In genomic region chr8:107104547-107104946, GRCm38 (mm10) we compare ENCODE assay signal across 9 mouse cellular contexts. TPM values are rescaled to one million over a fixed set of nuclear protein-coding genes. Genes with fewer than 3 reads are reported as not detected.
DNase-seq lines count a peak whose midpoint lies in the region; ATAC-seq and TF ChIP-seq lines count a peak whose summit lies in the region.
"Had no signal": no experiment of that assay in that cellular context is flagged by ENCODE, and none has a peak within 500 bp of the region (broad histone marks: within the 10 kb centered on the region; RNA-seq: fewer than 3 reads in every experiment).

No protein-coding gene starts in this region.

- TF ChIP-seq CTCF in heart, adult 2 months (IDR thresholded peaks at IDR 0.05): peak; percentile 93; the same call in 1 of the 2 replicates
- peak; percentile 86 for TF ChIP-seq CTCF in left cerebral cortex, adult 2 months (IDR thresholded peaks at IDR 0.05)
- peak; percentile 90 for TF ChIP-seq CTCF in stomach, postnatal 0 days (IDR thresholded peaks at IDR 0.05; ENCODE audit: low read depth)

- H3K9ac ChIP-seq in hindbrain, embryonic 11.5 days (ENCODE audit: low read depth, low read length): no peak overlapping the region
- no peak overlapping the region for H3K9ac ChIP-seq in hindbrain, embryonic 13.5 days
- H3K9ac ChIP-seq in heart, adult 2 months (ENCODE audit: low read depth, low read length): no peak overlapping the region
- no peak overlapping the region for H3K9ac ChIP-seq in stomach, postnatal 0 days (ENCODE audit: low read length)
- H3K9ac ChIP-seq: limb, embryonic 12.5 days had no signal

- H3K4me1 ChIP-seq in hindbrain, embryonic 11.5 days (replicated peaks; ENCODE audit: control insufficient read depth, insufficient read depth, low read length): no peaks in the 10 kb centered on the region
- peaks cover 5% of the 10 kb centered on the region; the same call in 1 of the 2 replicates for H3K4me1 ChIP-seq in hindbrain, embryonic 13.5 days (replicated peaks)
- H3K4me1 ChIP-seq in heart, adult 2 months (ENCODE audit: control insufficient read depth, insufficient read depth, low read length): no peaks in the 10 kb centered on the region
- H3K4me1 ChIP-seq in stomach, postnatal 0 days (replicated peaks; ENCODE audit: control insufficient read depth, insufficient read depth): no peaks in the 10 kb centered on the region
- H3K4me1 ChIP-seq: limb, embryonic 12.5 days had no signal

- no peaks in the 10 kb centered on the region for H3K79me2 ChIP-seq in heart, adult 2 months (replicated peaks; ENCODE audit: control insufficient read depth, insufficient read depth, low read length)

- no peaks in the 10 kb centered on the region for H3K9me3 ChIP-seq in hindbrain, embryonic 11.5 days (ENCODE audit: control insufficient read depth, low read length)
- H3K9me3 ChIP-seq in hindbrain, embryonic 13.5 days: no peaks in the 10 kb centered on the region
- H3K9me3 ChIP-seq in stomach, postnatal 0 days (ENCODE audit: control insufficient read depth, low read length): no peaks in the 10 kb centered on the region
- H3K9me3 ChIP-seq: limb, embryonic 12.5 days had no signal

- H3K4me2 ChIP-seq in hindbrain, embryonic 11.5 days (replicated peaks; ENCODE audit: low read depth, low read length): no peak overlapping the region
- no peak overlapping the region for H3K4me2 ChIP-seq in hindbrain, embryonic 13.5 days
- H3K4me2 ChIP-seq in stomach, postnatal 0 days (replicated peaks; ENCODE audit: low read depth): no peak overlapping the region
- H3K4me2 ChIP-seq: limb, embryonic 12.5 days had no signal

- H3K27me3 ChIP-seq in hindbrain, embryonic 11.5 days (ENCODE audit: control insufficient read depth, insufficient read depth, low read length): no peaks in the 10 kb centered on the region
- no peaks in the 10 kb centered on the region for H3K27me3 ChIP-seq in hindbrain, embryonic 13.5 days
- H3K27me3 ChIP-seq in heart, adult 2 months (ENCODE audit: control insufficient read depth, insufficient read depth, low read length): no peaks in the 10 kb centered on the region
- no peaks in the 10 kb centered on the region for H3K27me3 ChIP-seq in stomach, postnatal 0 days (ENCODE audit: control insufficient read depth, insufficient read depth, low read length)
- H3K27me3 ChIP-seq: limb, embryonic 12.5 days had no signal

- H3K36me3 ChIP-seq in hindbrain, embryonic 11.5 days (ENCODE audit: control insufficient read depth, insufficient read depth, low read length): no peaks in the 10 kb centered on the region
- H3K36me3 ChIP-seq in hindbrain, embryonic 13.5 days: no peaks in the 10 kb centered on the region
- no peaks in the 10 kb centered on the region for H3K36me3 ChIP-seq in heart, adult 2 months (ENCODE audit: control insufficient read depth, insufficient read depth, low read length)
- no peaks in the 10 kb centered on the region for H3K36me3 ChIP-seq in stomach, postnatal 0 days (ENCODE audit: control insufficient read depth, insufficient read depth, low read length)
- H3K36me3 ChIP-seq: limb, embryonic 12.5 days had no signal

- no peak overlapping the region for H3K27ac ChIP-seq in hindbrain, embryonic 11.5 days (ENCODE audit: low read depth, low read length)
- no peak overlapping the region for H3K27ac ChIP-seq in hindbrain, embryonic 13.5 days
- H3K27ac ChIP-seq in heart, adult 2 months: no peak overlapping the region
- H3K27ac ChIP-seq in left cerebral cortex, adult 2 months: no peak overlapping the region
- H3K27ac ChIP-seq in stomach, postnatal 0 days (replicated peaks): no peak overlapping the region
- H3K27ac ChIP-seq: limb, embryonic 12.5 days had no signal

- no peak overlapping the region for H3K4me3 ChIP-seq in hindbrain, embryonic 11.5 days (ENCODE audit: low read depth, low read length)
- no peak overlapping the region for H3K4me3 ChIP-seq in hindbrain, embryonic 13.5 days
- H3K4me3 ChIP-seq in heart, adult 2 months: no peak overlapping the region
- H3K4me3 ChIP-seq in left cerebral cortex, adult 2 months: no peak overlapping the region
- no peak overlapping the region for H3K4me3 ChIP-seq in stomach, postnatal 0 days (ENCODE audit: low read depth, low read length)
- H3K4me3 ChIP-seq: limb, embryonic 12.5 days had no signal

- no peak for TF ChIP-seq POLR2A in heart, adult 2 months (IDR thresholded peaks at IDR 0.05; ENCODE audit: insufficient read depth, low read depth, low read length)

- WGBS in hindbrain, embryonic 11.5 days: 8% methylated on average over 4 of the region's 4 CpGs
- whole genome bisulfite sequencing in hindbrain, embryonic 13.5 days: 8% methylated on average over 4 of the region's 4 CpGs
- 11% methylated on average over 4 of the region's 4 CpGs for WGBS in heart, adult 2 months
- WGBS in stomach, postnatal 0 days: 11% methylated on average over 4 of the region's 4 CpGs

- intact Hi-C loops in heart, adult 2 months (cut with DNase I): loop anchor here (1.0 kb wide), 1 partner anchor 220 kb away; no protein-coding TSS in a partner anchor
- intact Hi-C loops in left cerebral cortex, adult 2 months (cut with DNase I): loop anchor here (1.0 kb wide), 2 partner anchors 220 to 321 kb away; partner anchors contain the start of gene Nob1

- no peak for ATAC-seq in hindbrain, embryonic 11.5 days (ENCODE audit: low FRiP score)
- no peak for ATAC-seq in hindbrain, embryonic 13.5 days (ENCODE audit: low FRiP score)
- 0 out of 2 replicates have a peak, but pooled peaks have one; percentile 53 for ATAC-seq in monocyte, adult 5-6 weeks (replicated peaks; ENCODE audit: insufficient number of reproducible peaks, low FRiP score, low TSS enrichment, poor library complexity, severe bottlenecking)
- peak; percentile 40; the same call in 1 of the 2 replicates for ATAC-seq in stomach, postnatal 0 days (ENCODE audit: low FRiP score, low TSS enrichment)

- TF ChIP-seq EP300 in heart, adult 2 months (IDR thresholded peaks at IDR 0.05; ENCODE audit: insufficient read depth, low read depth, low read length): peak; percentile 70; the same call in 1 of the 2 replicates
- no peak for TF ChIP-seq EP300 in stomach, postnatal 0 days (optimal IDR thresholded peaks at IDR 0.05)

- DNase-seq in hindbrain, embryonic 11.5 days (ENCODE audit: low spot score): peak; percentile 88
- DNase-seq in R1 (ENCODE audit: low read depth, low spot score): peak; percentile 86
- DNase-seq in cerebellum, postnatal 36 days: peak; percentile 68 to 70
- DNase-seq in heart, adult 2 months: peak; percentile 59 to 82
- DNase-seq in left cerebral cortex, adult 2 months (ENCODE audit: extremely low spot score in 1 of 2, low spot score in 2 of 2): peak; percentile 66 to 85
- peak; percentile 82 for DNase-seq in stomach, postnatal 0 days (ENCODE audit: low spot score)

RNA-seq across cellular contexts. Expression of gene Terf2, which starts 8.2 kb away (rescaled TPM):
- polyA plus RNA-seq in hindbrain, embryonic 11.5 days (2014; fragmentation: Nextera tagmentation; extraction: Ambion mirVana): 16.1 and 18.8 TPM in 2 replicates
- 28.3 and 28.8 TPM in 2 replicates for polyA plus RNA-seq in hindbrain, embryonic 13.5 days (2015; fragmentation: Nextera tagmentation; extraction: Ambion mirVana)
- 10 to 100 TPM; 11.1 to 11.2 TPM for total RNA-seq in heart, adult 2 months (2021)
- polyA plus RNA-seq in heart, adult 2 months (2012; rRNA removed): 6.0 and 8.9 TPM in 2 replicates
- 10 to 100 TPM; 39.1 to 39.2 TPM for total RNA-seq in left cerebral cortex, adult 2 months (2021)
- total RNA-seq in monocyte, adult 5-6 weeks (2017): 11.3 to 22.7 TPM (median 13.9 TPM) in 3 replicates
- polyA plus RNA-seq in stomach, postnatal 0 days (2015; fragmentation: Nextera tagmentation; extraction: Ambion mirVana): 12.1 and 12.7 TPM in 2 replicates

RNA-seq across cellular contexts. Expression of gene Tmed6, which starts 39.1 kb away (rescaled TPM):
- not detected in 2 replicates for polyA plus RNA-seq in hindbrain, embryonic 11.5 days (2014; fragmentation: Nextera tagmentation; extraction: Ambion mirVana)
- not detected in 2 replicates for polyA plus RNA-seq in hindbrain, embryonic 13.5 days (2015; fragmentation: Nextera tagmentation; extraction: Ambion mirVana)
- not detected for total RNA-seq in heart, adult 2 months (2021)
- not detected in 2 replicates for polyA plus RNA-seq in heart, adult 2 months (2012; rRNA removed)
- not detected for total RNA-seq in left cerebral cortex, adult 2 months (2021)
- not detected in 3 replicates for total RNA-seq in monocyte, adult 5-6 weeks (2017)
- polyA plus RNA-seq in stomach, postnatal 0 days (2015; fragmentation: Nextera tagmentation; extraction: Ambion mirVana): 79.6 and 81.7 TPM in 2 replicates
- polyA plus RNA-seq: limb, embryonic 12.5 days had no signal

RNA-seq across cellular contexts. Expression of gene Cyb5b, which starts 45.9 kb away (rescaled TPM):
- 165 and 176 TPM in 2 replicates for polyA plus RNA-seq in hindbrain, embryonic 11.5 days (2014; fragmentation: Nextera tagmentation; extraction: Ambion mirVana)
- polyA plus RNA-seq in hindbrain, embryonic 13.5 days (2015; fragmentation: Nextera tagmentation; extraction: Ambion mirVana): 102 TPM in 2 replicates
- total RNA-seq in heart, adult 2 months (2021): 10 to 100 TPM; 38.8 to 41.1 TPM
- polyA plus RNA-seq in heart, adult 2 months (2012; rRNA removed): 33.2 and 50.8 TPM in 2 replicates
- total RNA-seq in left cerebral cortex, adult 2 months (2021): 10 to 100 TPM; 92.3 to 93.6 TPM
- total RNA-seq in monocyte, adult 5-6 weeks (2017): 31.0 to 54.2 TPM (median 39.3 TPM) in 3 replicates
- polyA plus RNA-seq in stomach, postnatal 0 days (2015; fragmentation: Nextera tagmentation; extraction: Ambion mirVana): 52.6 and 52.9 TPM in 2 replicates

RNA-seq across cellular contexts. Expression of gene Nip7, which starts 47.9 kb away (rescaled TPM):
- polyA plus RNA-seq in hindbrain, embryonic 11.5 days (2014; fragmentation: Nextera tagmentation; extraction: Ambion mirVana): 97.2 and 98.6 TPM in 2 replicates
- 73.7 and 77.6 TPM in 2 replicates for polyA plus RNA-seq in hindbrain, embryonic 13.5 days (2015; fragmentation: Nextera tagmentation; extraction: Ambion mirVana)
- 10 to 100 TPM; 19.4 to 27.3 TPM for total RNA-seq in heart, adult 2 months (2021)
- 19.7 and 27.9 TPM in 2 replicates for polyA plus RNA-seq in heart, adult 2 months (2012; rRNA removed)
- 10 to 100 TPM; 40.9 to 42.4 TPM for total RNA-seq in left cerebral cortex, adult 2 months (2021)
- 10.0 to 41.7 TPM (median 25.7 TPM) in 3 replicates for total RNA-seq in monocyte, adult 5-6 weeks (2017)
- 49.5 and 49.9 TPM in 2 replicates for polyA plus RNA-seq in stomach, postnatal 0 days (2015; fragmentation: Nextera tagmentation; extraction: Ambion mirVana)

RNA-seq across cellular contexts. Expression of gene Cog8, which starts 48.1 kb away (rescaled TPM):
- polyA plus RNA-seq in hindbrain, embryonic 11.5 days (2014; fragmentation: Nextera tagmentation; extraction: Ambion mirVana): 40.8 and 42.2 TPM in 2 replicates
- 39.6 and 40.9 TPM in 2 replicates for polyA plus RNA-seq in hindbrain, embryonic 13.5 days (2015; fragmentation: Nextera tagmentation; extraction: Ambion mirVana)
- 10 to 100 TPM; 17.9 to 18.7 TPM for total RNA-seq in heart, adult 2 months (2021)
- 17.2 and 26.5 TPM in 2 replicates for polyA plus RNA-seq in heart, adult 2 months (2012; rRNA removed)
- 10 to 100 TPM; 24.9 to 27.8 TPM for total RNA-seq in left cerebral cortex, adult 2 months (2021)
- total RNA-seq in monocyte, adult 5-6 weeks (2017): 12.4 to 21.3 TPM (median 19.2 TPM) in 3 replicates
- polyA plus RNA-seq in stomach, postnatal 0 days (2015; fragmentation: Nextera tagmentation; extraction: Ambion mirVana): 22.2 and 24.1 TPM in 2 replicates

Comparison
In these comparisons a context has a peak if more than half of its experiments do, and no peak if none do; other contexts are left out.
1. ATAC-seq: peak in monocyte, adult 5-6 weeks (single experiment) and stomach, postnatal 0 days (single experiment); none in hindbrain, embryonic 11.5 days (single experiment) and hindbrain, embryonic 13.5 days (single experiment).
2. RNA of gene Tmed6, which starts 39.1 kb away (polyA plus RNA-seq): 79.6 to 81.7 TPM in stomach, postnatal 0 days; not detected in hindbrain, embryonic 13.5 days, not detected in heart, adult 2 months and not detected in hindbrain, embryonic 11.5 days; every median in the first group is over 10 times any median in the second.
3. Peak in every context shown above with its lines, with median percentiles within 50 percentile points of each other: DNase-seq and CTCF ChIP-seq.